Comparison of ENCODE assay signal across 26 mouse cellular contexts in genomic region chr6:23356141-23356540, GRCm38 (mm10).
"Had no signal": no experiment of that assay in that cellular context is flagged by ENCODE, and none has a peak within 500 bp of the region (broad histone marks: within the 10 kb centered on the region; RNA-seq: fewer than 3 reads in every experiment).

No protein-coding gene starts in this region.

- H3K36me3 ChIP-seq: heart, embryonic 13.5 days; heart, embryonic 15.5 days; hindbrain, embryonic 13.5 days; hindbrain, embryonic 15.5 days; kidney, embryonic 15.5 days; limb, embryonic 13.5 days; limb, embryonic 15.5 days; liver, embryonic 12.5 days had no signal

- H3K27me3 ChIP-seq: heart, embryonic 13.5 days; heart, embryonic 15.5 days; hindbrain, embryonic 13.5 days; hindbrain, embryonic 15.5 days; kidney, embryonic 15.5 days; limb, embryonic 13.5 days; limb, embryonic 15.5 days; liver, embryonic 12.5 days had no signal

- ATAC-seq: hindbrain, postnatal 0 days; intestine, embryonic 16.5 days; liver, embryonic 12.5 days had no signal

- H3K9me3 ChIP-seq: heart, embryonic 13.5 days; heart, embryonic 15.5 days; hindbrain, embryonic 13.5 days; hindbrain, embryonic 15.5 days; kidney, embryonic 15.5 days; limb, embryonic 13.5 days; limb, embryonic 15.5 days; liver, embryonic 12.5 days had no signal

- H3K4me3 ChIP-seq: heart, adult 2 months; heart, embryonic 13.5 days; heart, embryonic 15.5 days; hindbrain, embryonic 13.5 days; hindbrain, embryonic 15.5 days; kidney, embryonic 15.5 days; layer of hippocampus, adult 2 months; limb, embryonic 13.5 days; limb, embryonic 15.5 days; liver, embryonic 12.5 days had no signal

- DNase-seq: gastrocnemius, postnatal 14 days; gastrocnemius, postnatal 36 days; heart, adult 11 months; heart, adult 2 months; heart, postnatal 14 days; heart, postnatal 36 days; kidney, adult 11 months; kidney, adult 2 months; kidney, adult 9 months; kidney, postnatal 10 days; kidney, postnatal 25 days; kidney, postnatal 4 days; left cerebral cortex, postnatal 4 days had no signal

- H3K9ac ChIP-seq: heart, embryonic 13.5 days; heart, embryonic 15.5 days; hindbrain, embryonic 13.5 days; hindbrain, embryonic 15.5 days; kidney, embryonic 15.5 days; limb, embryonic 13.5 days; limb, embryonic 15.5 days; liver, embryonic 12.5 days; liver, embryonic 14.5 days had no signal

- H3K4me1 ChIP-seq: heart, embryonic 13.5 days; heart, embryonic 15.5 days; kidney, embryonic 15.5 days; limb, embryonic 13.5 days; limb, embryonic 15.5 days; liver, embryonic 12.5 days had no signal

- H3K27ac ChIP-seq: heart, adult 2 months; heart, embryonic 13.5 days; heart, embryonic 15.5 days; hindbrain, embryonic 13.5 days; hindbrain, embryonic 15.5 days; hindbrain, postnatal 0 days; kidney, embryonic 15.5 days; layer of hippocampus, adult 2 months; limb, embryonic 13.5 days; limb, embryonic 15.5 days; liver, embryonic 12.5 days; liver, embryonic 14.5 days had no signal

- H3K4me2 ChIP-seq: heart, embryonic 11.5 days; heart, embryonic 13.5 days; heart, embryonic 15.5 days; hindbrain, embryonic 13.5 days; hindbrain, embryonic 15.5 days; kidney, embryonic 15.5 days; limb, embryonic 13.5 days; limb, embryonic 15.5 days; liver, embryonic 12.5 days had no signal
